12 mouse cellular contexts compared by ENCODE assay signal in genomic region chr3:58364526-58364925, GRCm38 (mm10).
"Had no signal": no experiment of that assay in that cellular context is flagged by ENCODE, and none has a peak within 500 bp of the region (broad histone marks: within the 10 kb centered on the region; RNA-seq: fewer than 3 reads in every experiment).

No protein-coding gene starts in this region.

- H3K9me3 ChIP-seq: kidney, embryonic 15.5 days; liver, embryonic 13.5 days had no signal

- H3K4me2 ChIP-seq: kidney, embryonic 15.5 days; liver, embryonic 13.5 days; midbrain, embryonic 11.5 days had no signal

- DNase-seq: kidney, adult 8-10 months; kidney, postnatal 10 days; kidney, postnatal 36 days; layer of hippocampus, postnatal 36 days; liver, embryonic 13.5 days; lung, adult 2 months; midbrain, embryonic 14.5 days; thymus, postnatal 25 days had no signal

- H3K9ac ChIP-seq: kidney, embryonic 15.5 days; liver, embryonic 13.5 days had no signal

- H3K36me3 ChIP-seq: kidney, embryonic 15.5 days; liver, embryonic 13.5 days had no signal

- H3K4me3 ChIP-seq: kidney, embryonic 15.5 days; left cerebral cortex, adult 2 months; liver, embryonic 13.5 days had no signal

- H3K27ac ChIP-seq: kidney, embryonic 15.5 days; left cerebral cortex, adult 2 months; liver, embryonic 13.5 days; macrophage had no signal

- H3K4me1 ChIP-seq: kidney, embryonic 15.5 days had no signal

- H3K27me3 ChIP-seq: kidney, embryonic 15.5 days; liver, embryonic 13.5 days had no signal
